Mouse (Mus musculus) effector memory CD4-positive, alpha-beta T cell, adult 7 months (primary cell): ENCODE data around the gene Gm3055. TPM values are rescaled to one million over a fixed set of nuclear protein-coding genes. Genes with fewer than 3 reads are reported as not detected.

Experiments
- polyA plus RNA-seq: library from polyadenylated mRNA; unstranded; fragments of 100-300 nt; shearing (Covaris generic); gene quantifications from one replicate; pipeline ENCODE4 v1.2.1, GENCODE M21; 2017

Gene Gm3055
- polyA plus RNA-seq: 14.6 TPM

DNA sequence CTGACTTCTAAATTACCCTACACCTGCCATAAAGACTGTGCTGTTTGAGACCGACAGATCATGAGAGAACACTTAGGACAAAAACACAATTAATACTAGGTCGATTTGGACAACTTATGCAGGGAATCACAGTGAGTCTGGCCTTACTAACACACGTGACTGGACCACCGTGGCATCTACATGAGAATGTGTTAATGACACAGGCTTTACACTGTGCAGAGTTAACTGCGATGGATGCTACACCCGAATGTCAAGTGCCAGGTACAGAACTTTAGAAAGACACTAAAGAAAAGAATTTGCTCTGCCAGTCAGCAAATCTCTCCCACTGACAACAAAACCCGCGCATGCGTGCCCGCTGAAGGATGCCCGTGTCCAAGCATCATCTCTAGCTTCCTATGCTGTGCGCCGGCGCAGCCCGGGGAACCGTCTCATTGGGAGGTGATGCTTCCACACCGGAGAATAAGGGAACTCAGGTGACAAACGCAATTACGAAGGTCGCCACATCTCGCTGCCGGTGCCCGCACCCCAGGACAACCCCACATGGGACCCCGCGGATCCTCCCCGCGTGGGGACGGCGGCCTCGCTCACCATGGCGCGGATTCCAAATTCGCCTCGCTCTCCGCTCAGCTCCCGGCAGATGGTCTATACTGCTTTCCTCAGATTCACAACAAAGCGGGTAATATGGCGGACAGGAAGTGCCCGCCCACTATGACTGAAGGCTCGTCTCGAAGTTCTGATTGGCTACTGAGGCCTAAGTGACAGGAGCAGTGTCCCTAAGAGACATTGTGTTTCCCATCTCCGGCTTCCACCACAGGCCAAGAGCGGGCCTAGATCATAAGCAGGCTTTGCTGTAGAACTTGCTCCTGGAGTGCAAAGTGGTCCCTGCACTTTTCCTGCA, at the start of gene Gm3055:
Gm3055 (minus strand) TSS at position 656 of the 898 bp plus-strand sequence.

DNA sequence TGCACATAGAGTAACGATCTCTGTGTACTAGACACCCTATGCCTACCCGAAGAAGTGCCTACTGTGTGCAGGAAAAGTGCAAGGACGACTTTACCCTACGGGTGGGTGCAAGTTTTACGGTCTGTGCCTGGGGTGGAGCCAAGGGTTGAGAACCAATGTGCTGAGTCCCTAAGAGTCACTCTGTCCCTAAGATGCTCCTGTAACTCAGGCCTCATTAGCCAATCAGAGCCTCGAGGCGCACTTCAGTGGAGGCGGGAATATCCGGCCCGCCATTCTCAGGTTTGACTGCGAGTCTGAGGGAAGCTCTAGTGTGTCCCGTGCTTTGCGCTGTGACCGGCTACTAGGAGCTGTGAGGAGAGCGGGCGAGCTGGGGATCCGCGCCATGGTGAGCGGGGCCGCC, 40.9 kb upstream of the Gm3055 start, which contains the start of gene Gm4767:
Gm4767 (plus strand) TSS at position 288 of the 400 bp plus-strand sequence.

DNA sequence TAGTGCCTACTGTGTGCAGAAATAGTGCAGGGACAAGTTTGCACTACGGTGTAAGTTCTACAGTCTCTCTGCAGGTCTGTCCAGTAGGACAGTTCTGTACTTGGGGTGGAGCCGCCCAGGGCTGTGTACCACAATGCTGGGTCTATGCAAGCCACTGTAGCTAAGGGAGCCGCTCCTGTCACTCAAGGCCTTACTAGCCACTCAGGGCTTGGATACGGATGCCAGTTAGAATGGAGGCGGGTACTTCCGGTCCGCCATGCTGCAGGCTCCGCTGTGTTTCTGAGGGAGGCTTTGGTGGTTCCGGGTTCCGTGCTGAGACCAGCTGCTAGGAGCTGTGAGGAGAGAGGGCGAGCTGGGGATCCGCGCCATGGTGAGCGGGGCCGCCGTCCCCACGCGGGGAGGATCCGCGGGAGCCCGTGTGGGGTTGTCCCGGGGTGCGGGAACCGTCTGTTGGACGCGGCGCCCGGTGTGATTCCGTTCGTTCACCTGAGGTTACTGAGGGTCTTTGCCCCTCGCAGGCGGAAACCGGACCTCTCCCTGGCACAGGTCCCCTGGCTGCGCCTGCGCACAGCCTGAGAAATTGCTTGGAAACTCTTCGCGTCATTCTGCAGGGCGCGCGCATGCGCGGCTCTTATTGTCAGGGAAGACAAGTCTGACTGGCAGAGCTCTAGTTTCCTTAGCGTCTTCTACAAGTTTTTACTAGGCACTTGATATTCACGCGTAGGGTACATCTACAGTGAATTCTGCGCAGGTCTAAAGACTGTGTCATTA, 66.2 kb downstream of the Gm3055 start, which contains the start of gene Zfp433:
Zfp433 (plus strand) TSS at position 295 of the 771 bp plus-strand sequence.

Other genes with a start within 250 kb of the Gm3055 start
- gene Gna15, start 246.9 kb downstream of the Gm3055 start, polyA plus RNA-seq: 122 TPM
- gene Gna11, start 226.0 kb downstream of the Gm3055 start, polyA plus RNA-seq: 11.6 TPM
- gene Aes, start 211.7 kb downstream of the Gm3055 start, polyA plus RNA-seq: 883 TPM
- 1.2 TPM for gene Tle2, start 196.6 kb downstream of the Gm3055 start, polyA plus RNA-seq
- not detected for gene Tle6, start 170.1 kb downstream of the Gm3055 start, polyA plus RNA-seq
- 1.2 TPM for gene BC025920, start 164.9 kb downstream of the Gm3055 start, polyA plus RNA-seq
- 8.4 TPM for gene Sirt6, start 143.4 kb downstream of the Gm3055 start, polyA plus RNA-seq
- 3.2 TPM for gene Ankrd24, start 142.6 kb downstream of the Gm3055 start, polyA plus RNA-seq
- gene Gm10778, start 122.1 kb downstream of the Gm3055 start, polyA plus RNA-seq: 2.4 TPM
- 10.4 TPM for gene Zfp433, start 66.3 kb downstream of the Gm3055 start, polyA plus RNA-seq
- 1.6 TPM for gene Gm4767, start 41.0 kb upstream of the Gm3055 start, polyA plus RNA-seq
- gene Gm32687, start 92.8 kb upstream of the Gm3055 start, polyA plus RNA-seq: 5.9 TPM
- gene Zfp781, start 159.3 kb upstream of the Gm3055 start, polyA plus RNA-seq: 4.0 TPM